In genomic region chr11:33529576-33529975, GRCm38 (mm10) we compare ENCODE assay signal across 19 mouse cellular contexts. TPM values are rescaled to one million over a fixed set of nuclear protein-coding genes. Genes with fewer than 3 reads are reported as not detected.
"Had no signal": no experiment of that assay in that cellular context is flagged by ENCODE, and none has a peak within 500 bp of the region (broad histone marks: within the 10 kb centered on the region; RNA-seq: fewer than 3 reads in every experiment).

No protein-coding gene starts in this region.

- H3K9ac ChIP-seq: limb, embryonic 13.5 days; liver, embryonic 14.5 days had no signal

- H3K27ac ChIP-seq: layer of hippocampus, adult 2 months; limb, embryonic 13.5 days; liver, embryonic 14.5 days; midbrain, embryonic 10.5 days had no signal

- H3K4me1 ChIP-seq: midbrain, embryonic 10.5 days had no signal

- ATAC-seq: lung, postnatal 0 days had no signal

- H3K4me3 ChIP-seq: layer of hippocampus, adult 2 months; limb, embryonic 13.5 days; midbrain, embryonic 10.5 days; myocyte had no signal

- H3K36me3 ChIP-seq: limb, embryonic 13.5 days; midbrain, embryonic 10.5 days had no signal

- H3K27me3 ChIP-seq: limb, embryonic 13.5 days had no signal

- H3K9me3 ChIP-seq: limb, embryonic 13.5 days; midbrain, embryonic 10.5 days had no signal

- H3K4me2 ChIP-seq: limb, embryonic 13.5 days had no signal

- DNase-seq: kidney, adult 18-20 months; kidney, postnatal 4 days; lung, adult 18-20 months; lung, postnatal 4 days; midbrain, embryonic 14.5 days; retina, postnatal 1 day; thymus, postnatal 4 days had no signal

RNA-seq across cellular contexts. Expression of gene Ranbp17, which starts 16.0 kb away (rescaled TPM):
- total RNA-seq: neutrophil, adult 5-6 weeks had no signal
- polyA plus RNA-seq: myocyte had no signal

RNA-seq across cellular contexts. Expression of gene Gabrp, which starts 49.2 kb away (rescaled TPM):
- total RNA-seq: layer of hippocampus, adult 2 months; layer of hippocampus, postnatal 10 days; left cerebral cortex, postnatal 36 days; megakaryocyte, adult 5-6 weeks; neutrophil, adult 5-6 weeks had no signal
- polyA plus RNA-seq: liver, adult 2 months; midbrain, embryonic 14.5 days; myocyte; small intestine, adult 2 months had no signal
